Mouse (Mus musculus) gastrocnemius, postnatal 14 days (tissue): ENCODE data around the gene Hmgcs2. TPM values are rescaled to one million over a fixed set of nuclear protein-coding genes. Genes with fewer than 3 reads are reported as not detected.

Experiments used
- DNase-seq: peaks from one replicate; pipeline ENCODE4 v3.0.0; 2021; ENCODE audit warnings: mixed read lengths
- intact Hi-C: fragments of 180-260 bp; cut with DNase I; formaldehyde crosslinking; loops from one replicate; pipeline ENCODE4 v1.15.1; 2025; ENCODE audit warnings: low total_unique reads
- total RNA-seq, 2 experiments: library from RNA; stranded (reverse); gene quantifications; 2 replicates each; pipeline ENCODE4 v1.2.3; 2021

Gene Hmgcs2
- total RNA-seq, 2 experiments from 2014 or later, result 2.1 to 2.3 TPM

DNA sequence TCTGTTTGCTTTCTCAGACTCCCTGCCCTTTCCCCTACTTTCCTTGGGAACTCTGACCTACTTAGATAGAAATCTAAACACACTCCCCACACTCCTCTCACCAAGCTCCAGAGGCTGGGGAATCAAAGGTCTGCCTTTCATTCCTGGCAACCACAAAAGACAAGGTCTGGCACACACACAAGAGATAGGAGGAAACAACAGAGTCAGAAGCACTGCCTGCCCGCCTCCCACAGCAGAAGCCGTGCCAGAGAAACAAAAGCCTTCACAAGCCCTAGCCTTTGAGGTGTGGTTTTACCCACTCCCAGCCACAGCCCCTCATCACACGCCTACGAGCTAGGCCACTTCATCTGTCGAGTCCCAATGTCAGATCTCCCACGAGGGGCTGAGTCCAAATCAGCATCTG, 13.0 kb upstream of the Hmgcs2 start:
- intact Hi-C loops, result no loop called here
- no peak for DNase-seq

DNA sequence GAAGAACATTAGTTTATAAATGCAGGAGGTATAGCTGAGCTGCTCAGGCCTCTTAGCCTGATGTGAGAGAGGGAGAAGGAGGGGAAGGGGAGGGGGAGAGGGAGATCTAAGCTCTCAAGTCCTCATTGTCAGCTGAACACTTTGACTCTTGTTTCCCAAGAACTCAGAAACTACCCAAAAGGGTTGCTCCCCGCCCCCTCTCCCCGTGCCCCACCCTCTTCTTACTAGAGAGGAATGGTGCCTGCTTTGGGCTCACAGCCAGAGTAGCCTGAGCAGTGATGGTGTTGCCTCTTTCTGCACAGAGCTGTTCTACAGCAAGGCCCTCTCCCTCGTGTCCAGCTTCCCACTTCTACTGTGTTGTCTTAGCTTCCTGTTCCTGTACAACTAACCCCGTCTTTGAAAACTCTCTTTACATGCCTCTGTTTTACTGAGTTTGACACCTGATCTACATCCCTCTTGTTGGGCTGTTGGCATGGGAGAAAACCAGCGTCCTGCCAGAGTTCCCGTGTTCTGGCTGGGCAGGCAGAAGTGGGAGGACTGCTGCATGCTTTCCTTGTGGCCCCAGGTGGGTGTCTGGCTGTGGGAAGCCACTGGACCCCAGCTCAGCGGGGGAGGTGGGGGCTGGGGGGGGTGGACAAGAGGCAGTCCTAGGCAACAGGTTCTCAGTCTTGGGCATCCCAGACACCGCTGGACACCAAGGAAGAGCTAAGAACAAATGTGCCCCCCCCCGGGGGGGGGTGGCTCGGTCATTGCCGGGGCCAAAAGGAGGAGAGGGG, 6.4 kb upstream of the Hmgcs2 start:
- no peak for DNase-seq
- intact Hi-C loops, result no loop called here

DNA sequence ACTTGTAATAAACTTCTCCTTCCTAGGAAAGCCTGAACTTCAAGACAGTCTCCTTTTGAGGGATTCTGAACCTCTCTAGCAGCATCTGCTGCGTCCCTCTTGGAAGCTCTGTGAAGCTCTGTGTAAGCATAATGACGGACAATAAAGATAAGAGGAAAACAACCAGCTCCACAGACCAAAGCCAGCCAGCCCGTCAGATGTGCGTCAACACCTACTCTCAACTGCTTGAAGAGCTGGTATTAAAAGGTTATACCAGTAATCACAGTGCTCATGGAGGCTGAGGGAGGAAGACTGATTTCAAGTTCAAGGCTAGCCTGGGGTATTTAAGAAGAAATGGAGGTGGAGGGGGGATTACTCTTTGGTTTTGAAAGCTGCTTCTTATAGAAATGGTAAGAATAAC, 553 bp upstream of the Hmgcs2 start:
- intact Hi-C loops, result no loop called here

DNA sequence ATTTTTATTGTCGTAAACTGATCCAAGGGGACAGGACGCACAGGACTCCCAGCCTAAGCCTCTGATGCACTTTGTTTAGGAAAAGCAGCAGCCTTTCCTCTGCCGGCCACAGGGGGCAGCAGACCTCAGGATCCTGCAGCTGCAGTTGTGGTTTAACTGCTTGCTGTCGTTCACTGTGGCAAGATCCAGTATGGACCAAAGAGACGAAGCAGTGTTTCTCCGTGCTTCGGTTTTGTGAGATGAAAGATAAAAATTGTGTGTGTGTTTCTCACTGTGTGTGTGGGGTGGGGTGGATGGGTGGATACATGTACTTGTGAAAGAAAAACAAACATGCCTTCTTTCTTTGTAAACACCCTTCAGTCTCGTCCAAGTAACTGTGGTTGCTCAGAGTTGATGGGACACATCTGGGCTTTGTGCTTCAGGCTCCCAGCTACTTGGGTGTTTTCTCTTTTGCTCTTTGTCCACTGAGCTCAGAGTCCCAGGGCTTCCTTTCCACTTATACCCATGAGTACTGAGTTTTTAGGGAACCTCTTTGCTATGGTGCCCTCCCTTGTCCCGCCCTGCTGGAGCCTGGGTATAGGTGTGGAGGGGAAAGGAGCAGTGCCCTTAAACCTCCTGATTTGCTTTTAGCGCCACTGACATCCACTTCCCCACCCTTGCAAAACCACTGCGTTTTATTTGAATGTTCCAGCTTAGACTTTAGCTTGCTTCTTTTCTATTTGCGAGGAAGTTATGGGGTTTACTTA, 871 bp downstream of the Hmgcs2 start:
- intact Hi-C loops, result no loop called here

More for the DNA sequence above, 553 bp upstream of the Hmgcs2 start:
- DNase-seq, result no peak

DNA sequence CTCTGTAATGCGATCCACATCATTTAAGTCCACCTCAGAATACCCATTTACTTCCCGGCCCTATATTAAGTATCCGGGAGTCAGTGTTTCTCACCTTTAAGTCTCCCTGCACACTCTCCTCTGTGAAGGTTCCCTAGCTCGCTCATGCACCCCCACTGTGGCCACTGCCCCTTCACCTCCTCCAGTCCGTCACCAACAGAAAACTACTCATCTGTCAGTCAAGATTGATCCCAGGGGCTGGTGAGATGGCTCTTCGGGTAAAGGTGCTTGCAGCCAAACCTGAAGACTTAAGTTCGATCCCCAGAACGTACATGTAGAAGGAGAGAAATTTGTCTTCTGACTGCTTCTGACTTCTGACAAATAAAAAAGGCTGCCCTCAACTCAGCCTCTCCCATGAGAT, 2.2 kb downstream of the Hmgcs2 start:
- no peak for DNase-seq
- intact Hi-C loops, result no loop called here

More for the DNA sequence above, 871 bp downstream of the Hmgcs2 start:
- peak; percentile 52 for DNase-seq

DNA sequence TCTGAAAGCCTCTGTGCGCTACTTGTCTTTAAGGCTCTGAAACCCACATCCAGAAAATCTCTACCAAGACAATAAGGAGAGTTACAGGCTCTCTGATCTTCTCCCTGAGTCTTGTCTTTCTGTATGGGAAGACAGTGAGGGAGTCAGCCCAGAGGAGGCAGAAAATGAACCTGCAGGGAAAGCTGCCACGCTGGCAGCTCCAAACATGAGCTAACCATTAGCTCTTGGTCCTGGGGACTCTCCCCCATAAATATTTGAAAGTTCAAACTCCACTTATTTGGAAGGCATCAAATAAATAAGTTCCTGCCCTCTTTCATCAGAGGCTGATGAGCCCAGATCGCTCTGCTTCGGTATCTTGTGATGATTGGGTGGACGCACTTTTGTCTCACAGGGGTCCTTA, 3.0 kb downstream of the Hmgcs2 start:
- DNase-seq, result no peak
- intact Hi-C loops, result no loop called here

DNA sequence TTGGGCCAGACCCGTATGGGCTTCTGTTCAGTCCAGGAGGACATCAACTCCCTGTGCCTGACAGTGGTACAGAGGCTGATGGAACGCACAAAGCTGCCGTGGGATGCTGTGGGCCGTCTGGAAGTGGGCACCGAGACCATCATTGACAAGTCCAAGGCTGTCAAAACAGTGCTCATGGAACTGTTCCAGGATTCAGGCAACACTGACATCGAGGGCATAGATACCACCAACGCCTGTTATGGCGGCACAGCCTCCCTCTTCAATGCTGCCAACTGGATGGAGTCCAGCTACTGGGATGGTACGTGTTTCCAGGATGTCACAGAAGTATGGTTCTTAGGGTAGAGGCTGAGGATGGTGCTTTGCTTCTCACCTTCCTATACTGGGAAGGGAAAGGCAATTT, 10.8 kb downstream of the Hmgcs2 start:
- DNase-seq, result no peak
- intact Hi-C loops, result no loop called here

DNA sequence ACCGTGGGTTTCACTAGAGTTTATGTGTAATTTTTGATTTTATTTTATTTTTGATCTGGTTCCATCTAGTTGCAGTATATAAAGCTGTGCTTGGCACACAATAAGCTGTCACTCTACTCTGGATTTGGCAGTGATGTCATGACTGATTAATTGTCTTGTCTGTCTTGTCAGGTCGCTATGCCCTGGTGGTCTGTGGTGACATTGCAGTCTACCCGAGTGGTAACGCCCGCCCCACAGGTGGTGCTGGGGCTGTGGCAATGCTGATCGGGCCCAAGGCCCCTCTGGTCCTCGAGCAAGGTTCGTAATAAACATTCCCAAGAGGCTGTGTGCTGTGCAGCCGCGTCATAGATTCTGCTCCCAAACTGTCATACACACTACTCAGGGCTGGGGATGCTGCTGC, 15.7 kb downstream of the Hmgcs2 start:
- no peak for DNase-seq
- intact Hi-C loops, result no loop called here

DNA sequence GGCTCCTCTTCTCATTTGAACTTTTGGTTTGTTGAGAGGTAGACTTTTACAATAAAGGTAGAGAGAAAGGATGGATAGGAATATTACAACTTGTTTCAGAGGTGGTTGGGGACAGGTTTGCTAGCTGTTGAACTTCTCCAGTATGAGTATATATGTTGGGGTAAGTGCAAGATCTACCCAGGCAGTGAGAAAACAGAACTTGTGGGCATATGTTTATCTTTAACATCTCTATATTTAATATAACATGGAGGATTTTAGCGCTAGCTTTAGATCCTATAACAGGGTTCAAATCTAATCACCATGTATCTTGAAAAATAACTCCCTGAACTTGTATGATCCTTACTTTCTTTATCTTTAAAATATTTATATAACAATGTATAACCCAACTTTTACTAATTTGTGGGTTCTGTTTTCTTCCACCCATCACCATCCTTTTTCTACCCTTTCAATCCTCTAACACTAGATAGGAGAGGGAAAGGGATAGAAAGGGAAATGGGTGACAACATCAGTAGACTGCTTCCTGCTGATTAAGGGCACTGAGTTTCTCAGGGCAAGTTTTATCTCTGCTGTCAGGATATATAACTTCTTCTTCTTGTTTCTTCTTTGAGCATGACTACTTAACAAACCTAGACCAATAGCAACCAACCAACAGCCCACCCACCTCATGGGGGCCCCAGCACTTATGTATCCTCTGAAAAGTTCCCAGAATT, 19.3 kb downstream of the Hmgcs2 start:
- intact Hi-C loops, result no loop called here
- DNase-seq, result no peak

DNA sequence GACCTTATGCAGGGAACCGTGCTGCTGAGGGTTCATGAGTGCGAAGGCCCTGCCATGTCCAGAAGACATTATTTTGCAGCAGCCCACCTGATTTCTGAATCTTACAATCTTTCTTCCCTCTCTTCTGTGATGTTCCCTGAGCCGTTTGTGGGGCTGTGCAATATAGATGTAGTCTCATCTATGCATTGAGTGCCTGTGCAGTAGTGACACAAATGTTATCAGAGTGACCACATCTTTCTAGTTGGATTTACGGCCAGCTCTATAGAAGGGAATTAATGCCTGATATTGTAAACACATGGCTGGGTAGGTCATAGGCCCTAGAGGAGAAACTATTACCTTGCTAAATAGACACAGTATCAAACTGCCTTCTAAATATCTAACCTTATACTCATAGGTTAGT, 20.0 kb downstream of the Hmgcs2 start:
- intact Hi-C loops, result no loop called here
- DNase-seq, result no peak

DNA sequence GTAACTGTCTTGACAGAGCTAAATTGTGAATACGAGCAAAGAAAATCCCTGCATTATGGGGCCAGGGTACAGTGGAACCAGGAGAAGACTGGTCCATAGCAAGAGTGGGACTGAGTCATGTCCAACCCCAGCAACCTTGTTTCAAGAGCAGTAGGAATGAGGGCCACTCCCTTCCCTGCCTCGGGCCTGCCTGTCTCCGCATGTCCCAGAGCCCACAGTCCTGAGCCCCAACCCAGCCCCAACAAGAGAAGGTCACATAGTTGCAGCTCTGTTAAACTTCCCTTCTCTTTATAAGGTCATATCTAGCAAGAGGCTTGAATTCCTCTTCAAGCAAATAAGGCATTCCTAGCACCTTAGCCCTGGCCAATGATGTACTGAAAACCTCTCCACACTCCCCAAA, 21.5 kb downstream of the Hmgcs2 start:
- intact Hi-C loops, result no loop called here
- no peak for DNase-seq

DNA sequence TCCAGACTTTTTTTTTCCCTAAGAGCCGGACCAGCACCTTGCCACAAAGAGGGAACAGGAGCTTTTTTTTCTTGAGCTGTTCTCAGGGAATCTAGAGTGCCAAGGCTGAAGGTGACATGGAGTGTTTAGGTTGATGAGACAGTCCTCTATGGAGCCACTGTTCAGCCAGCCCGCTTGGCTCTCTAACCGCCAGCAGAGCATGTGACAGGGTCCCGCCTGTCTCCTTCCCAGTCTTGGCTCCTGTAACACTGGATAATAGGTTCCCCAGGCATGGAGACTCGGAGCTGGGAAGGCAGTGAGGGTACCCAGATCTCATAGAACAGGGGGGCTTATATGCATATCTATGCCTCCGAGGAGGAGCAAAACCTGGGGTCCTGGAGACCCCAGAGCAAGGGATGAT, 28.4 kb downstream of the Hmgcs2 start:
- DNase-seq, result no peak
- intact Hi-C loops, result no loop called here

DNA sequence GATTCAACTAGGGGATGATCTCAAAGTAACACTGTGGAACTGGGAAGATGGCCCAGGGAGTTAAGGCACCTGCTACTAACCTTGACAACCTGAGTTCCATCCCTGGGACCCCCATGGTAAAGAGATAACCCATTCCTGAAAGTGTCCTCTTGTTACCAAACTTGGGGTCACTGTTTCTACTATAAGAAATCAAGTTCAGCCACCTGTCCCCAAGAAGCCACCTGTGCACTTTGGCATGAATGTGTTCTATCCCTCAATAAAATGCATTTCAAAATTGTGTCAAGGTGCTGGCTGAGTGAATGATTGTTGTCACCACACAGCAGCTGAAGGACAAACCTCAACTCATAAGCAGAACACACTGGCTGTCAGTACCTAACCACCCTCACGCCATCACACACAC, 30.2 kb downstream of the Hmgcs2 start:
- DNase-seq, result no peak
- intact Hi-C loops, result loop anchor here (5.0 kb wide), 1 partner anchor 83 kb away; no protein-coding TSS in a partner anchor

DNA sequence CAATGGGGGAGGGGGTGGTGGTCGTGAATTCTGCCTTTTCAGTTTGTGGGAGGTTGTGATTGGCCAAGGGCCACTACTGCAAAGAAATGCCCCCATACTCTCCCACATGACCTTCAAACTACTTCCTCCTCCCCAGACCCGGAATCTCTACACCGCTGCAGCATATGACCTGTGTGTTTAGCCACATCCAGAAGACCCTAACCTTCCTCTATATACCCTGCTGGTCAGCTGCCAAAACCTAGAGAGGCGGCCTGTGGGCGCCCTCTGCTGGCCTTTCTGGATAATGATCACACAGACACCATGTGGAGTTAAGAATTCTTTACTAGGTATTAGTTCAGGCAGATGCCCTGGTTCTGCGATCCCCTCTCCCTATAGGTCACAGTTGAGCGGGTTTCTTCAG, 32.6 kb downstream of the Hmgcs2 start:
- peak; percentile 38 for DNase-seq
- intact Hi-C loops, result loop anchor here (5.0 kb wide), 1 partner anchor 86 kb away; no protein-coding TSS in a partner anchor

DNA sequence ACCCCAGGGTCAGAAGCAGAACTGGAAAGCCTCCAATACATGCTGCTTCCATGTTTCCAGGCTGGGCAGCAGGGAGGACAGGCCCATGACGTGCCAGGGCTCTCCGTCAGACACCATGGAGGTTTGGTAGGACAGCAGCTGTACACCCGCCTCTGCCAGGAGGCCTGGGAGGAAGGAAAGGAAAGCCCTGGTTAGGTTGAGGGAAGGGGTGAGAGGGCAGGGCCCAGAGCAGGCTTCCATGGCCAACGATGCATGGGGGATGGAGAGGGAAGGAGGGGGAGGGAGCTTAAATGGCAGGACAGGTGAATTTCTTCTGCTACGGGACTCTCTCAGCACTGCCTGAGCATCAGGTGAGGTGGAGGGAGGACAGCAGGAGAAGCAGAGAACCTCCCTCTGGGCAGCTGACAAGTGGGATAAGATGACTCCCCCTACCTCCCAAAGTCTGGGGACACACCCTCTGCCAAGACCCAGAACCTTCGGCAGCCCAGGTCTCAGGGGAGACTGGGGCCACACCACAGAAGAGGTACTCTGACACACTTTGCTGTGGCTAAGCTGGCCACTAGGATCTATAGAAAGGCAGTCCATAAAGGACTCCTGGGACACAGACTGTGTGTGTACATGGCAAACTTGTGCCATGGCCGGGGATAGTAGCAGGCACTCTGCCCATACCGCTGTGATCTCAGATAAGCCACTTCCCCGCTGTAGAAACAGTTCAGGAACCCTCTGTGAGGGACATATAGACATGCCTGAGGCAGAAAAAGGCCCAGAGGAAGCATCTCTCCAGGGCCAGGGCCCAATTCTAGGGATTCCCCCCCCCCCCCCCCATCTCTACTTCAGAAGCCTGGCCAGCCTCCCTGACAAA, 33.3 kb downstream of the Hmgcs2 start:
- intact Hi-C loops, result loop anchor here (5.0 kb wide), 1 partner anchor 86 kb away; no protein-coding TSS in a partner anchor
- DNase-seq, result no peak

DNA sequence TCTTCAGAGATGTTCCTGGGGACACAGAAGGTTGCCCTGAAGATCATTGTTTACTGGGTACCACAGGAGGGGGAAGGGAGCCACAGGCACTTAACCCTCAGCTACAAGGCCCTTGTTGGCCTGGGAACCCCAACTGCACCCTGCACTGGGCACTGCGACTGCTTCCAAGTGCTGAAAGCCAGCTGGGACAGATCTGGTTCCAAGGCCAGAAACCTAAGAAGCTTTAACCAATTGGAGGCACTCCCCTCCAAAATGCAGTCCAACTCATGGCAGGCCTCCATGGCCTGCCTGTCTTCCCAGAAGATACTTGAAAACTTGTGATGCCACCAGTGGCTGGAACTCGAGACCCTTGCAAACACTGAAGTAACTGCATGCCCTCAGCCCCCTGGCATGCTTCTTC, 34.9 kb downstream of the Hmgcs2 start:
- intact Hi-C loops, result no loop called here
- DNase-seq, result peak; percentile 57

DNA sequence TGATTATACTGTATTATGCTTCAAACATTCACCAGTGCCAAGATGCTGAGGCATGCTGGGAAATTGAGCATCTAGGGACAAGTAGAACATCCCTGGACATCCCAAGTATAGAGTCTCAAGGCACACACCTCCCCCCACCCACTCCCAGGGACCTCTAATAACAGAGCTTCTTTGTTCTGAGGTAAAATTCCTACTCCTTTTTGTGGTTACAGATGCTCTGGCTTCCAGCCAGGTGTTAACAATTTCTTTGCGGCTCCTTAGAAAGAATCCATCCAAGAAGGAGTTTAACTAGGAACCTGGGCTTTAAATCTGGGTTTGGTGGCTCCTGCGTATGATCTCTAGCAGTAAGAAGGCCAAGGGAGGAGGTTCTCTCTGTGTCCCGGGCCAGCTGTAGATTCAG, 36.9 kb downstream of the Hmgcs2 start:
- DNase-seq, result no peak
- intact Hi-C loops, result no loop called here

DNA sequence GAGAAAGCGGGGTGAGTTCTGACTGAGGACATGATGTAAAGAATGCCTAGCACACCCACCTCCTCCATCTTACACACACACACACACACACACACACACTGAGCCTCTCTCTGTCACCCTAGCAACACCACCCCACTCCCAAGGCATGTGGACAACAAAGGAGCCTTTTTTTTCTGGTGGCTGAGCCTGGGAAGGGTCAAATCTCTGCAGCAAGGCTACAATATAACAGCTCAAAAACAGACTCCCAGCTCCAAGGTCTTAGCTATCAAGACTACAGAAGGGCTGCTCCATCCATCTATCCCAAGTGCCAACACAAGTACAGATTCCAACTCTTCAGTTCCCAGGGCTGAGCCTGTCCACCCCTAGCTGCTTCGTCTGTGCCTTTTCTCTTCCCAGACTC, 39.0 kb downstream of the Hmgcs2 start:
- DNase-seq, result no peak
- intact Hi-C loops, result no loop called here

DNA sequence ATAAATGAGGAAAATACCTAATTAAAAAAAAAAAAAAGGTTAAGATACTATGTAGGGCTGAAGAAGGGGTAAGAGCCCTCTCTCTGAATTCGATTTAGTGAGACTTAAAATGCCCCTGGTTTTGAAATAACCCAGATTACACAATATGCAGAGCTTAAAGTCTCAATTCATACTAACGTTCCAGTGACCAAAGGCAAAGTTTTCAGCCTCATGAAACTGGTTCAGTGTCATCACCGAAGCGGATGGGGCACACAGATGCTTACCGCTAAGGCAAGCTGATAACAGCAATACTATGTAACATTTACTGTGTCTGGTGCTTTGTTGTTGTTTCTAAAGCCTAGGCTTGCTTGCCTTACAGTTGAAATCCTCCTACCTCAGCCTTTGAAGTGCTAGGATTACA, 42.0 kb downstream of the Hmgcs2 start:
- intact Hi-C loops, result no loop called here

More for the DNA sequence above, 42.0 kb downstream of the Hmgcs2 start:
- no peak for DNase-seq
